Mouse (Mus musculus) cerebellum, adult 11 months (tissue): ENCODE measurements around the gene Snx30.

Experiments
- DNase-seq: peaks from one replicate; pipeline ENCODE4 v3.0.0; 2022

The Snx30 gene

DNA sequence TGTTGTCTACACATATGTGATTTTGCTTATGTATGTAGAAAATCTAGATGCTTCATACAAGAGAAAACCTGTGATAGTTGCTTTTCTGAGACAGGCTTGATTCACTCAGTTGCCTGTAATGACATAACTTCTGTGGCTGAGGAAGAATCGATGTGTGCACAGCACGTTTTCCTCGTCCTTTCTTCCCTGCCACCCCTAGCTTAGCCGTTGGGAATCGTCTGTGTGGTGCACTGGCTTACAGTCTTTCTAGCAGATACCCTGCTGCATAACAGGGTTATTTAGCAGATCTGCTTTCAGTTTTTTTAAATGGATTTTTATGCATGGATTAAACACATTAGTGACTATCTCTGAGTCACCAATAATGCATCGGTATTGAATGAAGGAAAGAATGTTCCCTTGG lies 70.9 kb downstream of the Snx30 start:
- no peak for DNase-seq

DNA sequence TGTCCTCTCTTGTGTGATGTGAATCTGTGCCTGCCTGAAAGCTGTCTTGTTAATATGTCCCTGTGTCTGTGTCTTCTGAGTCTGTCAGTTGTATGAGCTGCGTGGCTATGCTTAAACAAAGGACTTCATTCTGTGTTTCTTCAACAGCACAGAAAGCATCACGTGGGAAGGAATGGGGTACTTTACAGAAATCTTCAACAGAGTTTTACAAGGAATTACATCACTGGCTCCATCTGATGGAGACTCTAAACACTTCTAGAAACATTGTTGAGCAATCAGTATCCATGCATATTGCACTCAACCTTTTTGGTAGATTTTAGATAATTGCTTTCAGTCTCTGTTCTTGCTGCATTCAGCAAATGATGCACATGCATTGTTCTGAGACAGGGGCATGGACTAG lies 71.4 kb downstream of the Snx30 start:
- no peak for DNase-seq

DNA sequence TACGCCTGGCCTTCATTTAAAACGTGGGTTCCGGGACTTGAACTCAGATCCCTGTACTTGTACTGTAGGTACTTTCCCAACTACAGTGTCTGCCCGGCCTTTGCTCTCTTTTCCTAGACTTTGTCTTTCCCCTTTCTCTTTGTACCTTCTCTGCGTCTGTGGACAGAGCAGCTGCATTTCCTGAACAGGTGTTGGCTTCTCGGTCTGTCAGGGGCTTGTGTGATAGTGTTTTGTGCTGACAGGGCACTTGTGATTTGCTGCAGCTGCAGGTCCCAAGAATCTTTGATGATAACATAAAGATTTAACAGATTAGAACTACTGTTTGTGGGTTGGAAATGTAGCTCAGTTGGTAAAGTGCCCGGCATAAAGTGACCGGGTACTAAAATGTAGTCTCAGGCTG lies 73.0 kb downstream of the Snx30 start:
- DNase-seq: no peak

DNA sequence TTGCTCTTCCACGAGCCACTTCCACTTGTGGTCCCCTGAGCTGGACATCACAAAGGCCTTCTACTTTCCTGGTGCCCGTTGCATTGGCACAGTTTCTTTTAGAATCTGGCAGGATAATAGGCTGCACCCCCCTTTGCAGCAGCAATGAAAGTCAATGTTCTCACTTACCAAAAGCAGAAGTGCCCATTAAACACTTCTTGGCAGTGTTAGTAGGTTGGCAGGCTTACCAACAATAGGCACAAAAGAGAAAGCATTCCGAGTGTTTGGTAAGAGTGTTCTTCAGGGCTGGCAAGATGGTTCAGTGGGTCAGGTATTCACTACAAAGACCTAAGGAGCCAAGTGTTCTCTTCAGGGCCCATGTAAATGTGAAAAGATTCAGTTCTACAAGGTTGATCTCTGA lies 73.8 kb downstream of the Snx30 start:
- no peak for DNase-seq

DNA sequence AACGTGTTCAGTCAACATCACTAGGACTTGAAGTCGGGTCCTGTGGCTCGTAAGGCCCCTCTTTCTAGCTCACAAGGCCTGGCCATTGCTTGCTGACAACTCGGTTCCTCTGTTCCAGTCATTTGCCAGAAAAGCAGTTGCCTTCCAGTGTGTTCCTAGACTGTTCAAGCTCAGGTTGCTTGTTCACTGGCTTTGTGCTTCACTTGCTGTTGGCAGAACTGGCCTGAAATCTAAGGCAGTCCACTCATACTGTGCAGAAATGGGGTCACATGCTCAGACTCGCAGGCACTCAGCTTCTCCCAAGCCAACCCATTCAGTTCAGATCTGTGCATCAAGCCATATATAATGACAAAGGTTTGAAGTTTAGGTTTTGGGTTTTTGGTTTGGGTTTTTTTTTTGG lies 75.1 kb downstream of the Snx30 start:
- DNase-seq: no peak

DNA sequence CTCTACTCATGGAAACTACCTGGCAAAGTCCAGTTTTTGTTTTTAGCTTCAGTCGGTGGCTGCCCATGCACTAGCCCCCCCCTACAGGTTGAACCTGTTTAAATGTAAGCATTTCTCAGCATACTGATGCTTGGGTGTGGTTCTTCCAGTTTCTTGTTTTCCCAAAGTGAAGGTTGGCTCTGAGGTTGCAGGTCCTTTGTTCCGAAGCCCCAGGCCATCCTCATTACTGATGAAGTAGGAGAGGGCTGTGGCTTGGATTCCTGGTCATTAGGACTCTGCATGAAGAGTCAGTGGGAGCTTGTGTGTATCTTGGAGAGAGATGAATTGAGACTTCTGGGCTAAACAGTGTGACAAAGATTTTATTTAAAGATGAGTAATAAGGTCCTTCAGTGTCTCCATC lies 75.6 kb downstream of the Snx30 start:
- no peak for DNase-seq

DNA sequence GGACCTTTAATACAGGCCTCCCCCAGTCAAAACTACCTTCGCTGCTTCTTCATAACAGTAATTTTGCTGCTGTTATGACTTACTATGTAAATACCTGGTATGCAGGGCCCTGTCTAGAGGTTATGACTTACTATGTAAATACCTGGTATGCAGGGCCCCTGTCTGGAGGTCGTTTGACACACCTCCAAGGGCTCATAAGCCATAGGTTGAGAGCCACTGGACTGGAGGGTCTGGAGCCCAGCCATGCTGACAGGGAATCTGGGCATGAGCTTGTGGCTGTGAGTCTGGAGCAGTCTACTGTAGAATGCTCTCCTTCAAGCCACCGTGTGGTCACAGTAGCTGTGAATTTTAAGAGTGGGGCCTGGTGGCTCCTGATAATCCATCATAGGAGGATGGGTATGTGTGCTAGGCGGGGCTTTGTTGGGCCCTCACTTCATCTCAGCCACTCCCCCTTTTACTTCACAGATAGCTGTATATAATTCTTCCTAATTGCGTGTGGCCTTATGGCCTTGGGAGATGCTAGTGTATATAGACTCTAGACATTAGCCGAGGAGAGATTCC lies 78.6 kb downstream of the Snx30 start:
- no peak for DNase-seq

DNA sequence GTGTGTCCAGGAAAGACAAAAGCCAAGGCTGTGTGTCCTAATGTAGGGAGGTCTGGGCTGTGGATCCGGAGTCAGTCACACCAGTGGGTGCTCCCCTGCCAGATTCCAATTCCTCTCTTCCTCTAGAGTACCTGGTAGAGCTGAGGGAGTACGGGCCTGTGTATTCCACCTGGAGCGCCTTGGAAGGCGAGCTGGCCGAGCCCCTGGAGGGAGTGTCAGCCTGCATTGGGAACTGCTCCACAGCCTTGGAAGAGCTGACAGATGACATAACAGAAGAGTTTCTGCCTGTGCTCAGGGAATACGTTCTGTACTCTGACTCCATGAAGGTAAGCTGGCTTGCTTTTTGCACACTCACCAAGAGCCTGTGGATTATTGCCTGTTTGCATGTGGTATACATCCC lies 80.6 kb downstream of the Snx30 start:
- no peak for DNase-seq

DNA sequence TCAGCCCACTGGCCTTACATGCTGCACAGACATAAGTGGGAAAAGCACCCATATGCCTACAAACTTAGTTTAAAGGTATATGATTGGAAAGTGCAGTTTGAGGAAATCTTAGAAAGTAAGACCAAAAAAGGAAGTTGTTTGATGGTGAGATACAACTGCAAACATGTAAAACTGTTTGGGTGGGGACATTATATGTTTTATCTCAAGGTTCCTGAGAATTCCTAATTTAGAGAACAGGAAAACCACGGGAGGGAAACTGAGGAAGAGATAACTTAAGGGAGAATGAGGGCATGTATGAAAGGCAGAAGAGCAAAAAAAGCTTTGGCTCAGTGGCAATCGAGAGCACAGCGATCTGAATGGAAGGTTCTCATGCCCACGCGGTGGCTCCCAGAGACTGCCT lies 81.4 kb downstream of the Snx30 start:
- no peak for DNase-seq

DNA sequence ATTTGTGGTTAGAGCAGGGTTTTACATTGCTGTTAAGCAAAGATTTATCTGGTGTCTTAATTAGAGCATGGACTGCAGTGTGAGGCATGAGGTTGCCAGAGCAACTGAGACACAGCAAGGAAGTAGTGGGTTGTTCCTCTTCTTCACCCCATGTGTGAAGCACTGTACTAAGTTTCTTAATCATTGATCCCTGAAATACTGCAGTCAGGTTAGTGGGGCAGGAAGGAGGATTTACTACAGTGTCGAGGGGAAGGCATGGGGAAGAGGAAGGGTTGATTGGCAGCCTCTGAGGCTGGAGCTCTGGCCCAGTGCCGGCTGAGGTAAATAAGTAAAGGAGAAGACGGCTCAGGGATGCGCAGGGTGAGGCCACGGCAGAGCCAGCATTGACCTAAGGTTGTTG lies 82.4 kb downstream of the Snx30 start:
- DNase-seq: no peak

DNA sequence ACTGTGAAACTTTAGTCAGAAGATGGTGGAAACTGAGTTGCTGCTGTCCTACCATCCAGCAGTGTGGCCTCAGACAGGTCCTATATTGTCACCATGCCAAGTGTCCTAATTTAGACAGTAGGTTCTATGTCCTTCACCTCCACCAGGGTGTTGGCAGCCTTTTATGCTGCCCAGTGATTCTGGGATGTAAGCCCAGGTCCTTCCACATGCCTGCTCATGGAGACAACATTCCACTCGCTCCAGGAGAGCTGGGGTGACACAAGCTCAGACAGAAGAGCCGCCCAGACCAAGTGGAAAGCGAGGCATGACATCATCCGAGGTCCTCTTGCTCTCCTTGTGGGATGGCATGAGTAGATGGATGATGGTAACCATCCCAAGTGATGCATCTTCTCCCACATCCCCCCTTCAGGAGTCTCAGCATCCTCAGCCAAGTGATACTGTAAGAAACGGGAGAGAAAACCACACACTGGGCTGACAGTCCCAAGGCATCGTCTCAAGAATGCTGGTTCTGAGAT lies 84.5 kb downstream of the Snx30 start:
- DNase-seq: peak; percentile 73

DNA sequence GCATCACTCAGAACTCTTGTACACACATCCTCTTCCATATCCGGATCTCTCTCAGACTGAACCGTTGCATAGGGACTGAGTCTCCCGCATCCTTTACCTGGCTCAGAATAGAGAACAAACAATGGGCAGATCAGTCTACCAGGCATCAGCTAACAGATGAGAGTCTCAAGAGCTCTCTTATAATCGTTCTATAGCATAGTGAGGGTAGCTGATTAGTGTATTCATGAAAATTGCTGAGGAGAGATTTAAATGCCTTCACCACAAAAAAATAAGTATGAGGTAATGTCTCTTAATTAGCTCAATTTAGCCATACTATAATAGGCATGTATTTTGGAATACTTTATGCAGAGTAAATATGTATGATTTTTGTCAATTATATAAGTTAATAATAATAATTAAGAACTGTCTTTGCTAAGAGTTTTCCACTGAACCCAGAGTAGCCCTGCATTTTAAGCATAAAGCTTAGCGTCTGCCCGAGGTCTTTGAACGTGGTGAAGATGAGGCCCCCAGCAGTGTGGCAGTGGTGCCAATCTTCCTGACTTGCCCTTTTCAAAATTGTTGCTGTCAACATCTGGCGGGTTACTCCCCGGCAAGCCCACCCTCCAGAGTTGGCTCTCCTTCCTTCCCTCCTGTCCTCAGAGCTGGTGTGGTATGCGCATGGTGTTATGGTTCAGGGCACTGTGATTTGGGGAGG lies 86.2 kb downstream of the Snx30 start:
- no peak for DNase-seq

DNA sequence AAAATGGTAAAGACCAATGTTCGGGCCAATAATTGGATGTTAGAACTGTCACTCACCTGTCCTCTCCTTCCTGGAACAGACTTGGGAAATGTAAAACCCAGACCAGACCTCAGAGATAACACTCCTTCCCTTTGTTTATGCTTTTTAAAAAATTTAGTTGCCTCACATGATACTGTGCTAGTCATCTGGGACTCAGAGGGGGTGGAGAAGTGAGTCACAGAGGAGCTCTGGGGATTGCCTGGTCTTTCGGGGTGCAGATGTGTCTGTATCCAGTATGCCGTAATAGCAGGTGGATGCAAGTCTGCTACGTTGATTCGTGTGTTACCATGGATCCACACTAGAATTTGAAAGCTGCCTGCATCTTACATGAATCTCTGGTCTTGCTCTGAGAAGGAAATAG lies 87.1 kb downstream of the Snx30 start:
- DNase-seq: no peak

DNA sequence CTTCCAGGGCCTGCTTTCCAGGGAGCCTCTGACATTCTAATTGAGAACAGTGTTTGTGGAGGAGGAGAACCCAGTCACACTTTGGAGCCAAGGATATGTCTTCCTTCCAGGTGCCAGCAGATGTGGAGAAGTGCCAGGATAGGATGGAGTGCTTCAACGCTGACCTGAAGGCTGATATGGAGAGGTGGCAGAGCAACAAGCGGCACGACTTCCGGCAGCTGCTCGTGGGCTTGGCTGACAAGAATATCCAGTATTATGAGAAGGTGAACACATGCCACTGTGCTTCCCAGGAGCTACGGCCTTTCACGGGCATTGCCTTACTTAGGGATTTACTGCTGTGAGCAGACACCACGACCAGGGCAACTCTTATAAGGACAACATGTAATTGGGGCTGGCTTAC lies 88.8 kb downstream of the Snx30 start:
- DNase-seq: no peak

DNA sequence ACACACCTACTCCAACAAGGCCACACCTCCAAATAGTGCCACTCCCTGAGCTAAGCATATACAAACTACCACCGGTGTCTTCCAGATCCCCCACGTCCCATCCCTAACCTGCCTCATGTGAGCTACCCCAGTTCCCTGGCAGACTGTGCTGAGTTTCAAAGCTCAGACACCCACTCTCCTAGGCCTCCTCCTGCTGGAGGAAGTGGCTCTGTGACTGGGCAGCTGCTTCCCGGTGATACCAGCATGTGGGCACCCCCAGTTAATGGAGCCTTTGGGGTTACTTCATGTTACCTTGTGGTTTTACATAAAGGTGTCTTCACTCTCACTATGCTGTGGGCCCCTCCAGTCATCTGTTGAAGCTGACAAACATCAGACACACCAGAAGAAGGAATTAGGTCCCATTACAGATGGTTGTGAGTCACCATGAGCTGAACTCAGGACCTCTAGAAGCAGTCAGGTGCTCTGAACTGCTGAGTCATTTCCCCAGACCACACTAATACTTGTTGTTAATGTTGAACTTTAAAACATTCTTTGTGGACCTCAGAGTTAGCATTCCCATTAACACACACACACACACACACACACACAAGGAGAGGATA lies 89.4 kb downstream of the Snx30 start:
- DNase-seq: no peak

DNA sequence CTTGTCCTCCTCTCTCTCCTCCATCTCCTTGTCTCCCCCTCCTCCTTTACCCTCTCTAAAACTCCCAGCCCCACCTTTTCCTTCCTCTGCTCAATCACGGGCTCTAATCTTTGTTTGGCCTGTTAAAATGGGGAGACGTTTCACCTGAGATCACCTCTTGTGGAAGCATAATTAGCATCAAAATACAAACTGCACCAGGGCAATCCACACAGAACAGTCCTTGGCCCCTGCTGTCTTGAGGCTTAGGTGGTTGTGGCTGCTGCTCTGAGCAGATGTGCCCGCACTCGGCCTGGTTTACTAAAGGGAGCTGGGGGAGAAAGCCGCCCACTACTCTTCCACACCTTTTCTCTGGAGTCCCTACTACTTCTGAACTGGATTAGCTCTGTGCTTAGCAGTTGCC lies 90.4 kb downstream of the Snx30 start:
- no peak for DNase-seq

DNA sequence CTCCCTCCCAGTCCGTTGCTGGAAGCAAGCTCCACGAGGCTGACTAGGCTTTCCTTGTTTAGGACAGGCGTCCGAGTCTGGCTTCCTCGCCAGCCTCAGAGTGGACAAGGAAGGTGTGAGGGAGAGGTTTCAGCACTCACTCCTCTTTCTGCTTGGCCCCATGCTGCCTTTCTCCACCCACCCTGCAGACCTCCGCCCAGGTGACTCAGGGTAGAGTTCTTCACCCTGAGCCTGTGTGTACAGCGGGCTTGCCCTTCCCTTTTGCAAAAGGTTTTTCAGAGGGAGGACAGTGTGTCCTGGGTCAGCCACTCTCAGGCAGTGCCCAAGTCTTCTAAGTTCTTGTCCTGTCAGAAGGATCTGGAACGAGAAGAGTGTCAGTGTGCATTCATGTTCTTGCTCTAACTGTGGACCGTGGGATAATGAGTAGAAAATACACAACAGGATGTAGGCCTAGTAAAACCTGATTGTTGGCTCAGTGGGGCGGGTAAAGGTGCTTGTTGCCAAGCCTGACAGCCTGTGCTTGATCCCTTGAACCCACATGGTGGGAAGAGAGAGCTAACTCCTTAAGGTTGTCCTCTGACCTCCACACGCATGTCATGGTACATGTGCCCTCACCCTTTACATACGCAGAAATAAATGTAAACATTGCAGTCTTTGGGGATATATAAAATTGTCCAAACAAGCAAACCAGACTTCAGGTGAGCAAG lies 92.3 kb downstream of the Snx30 start:
- no peak for DNase-seq

DNA sequence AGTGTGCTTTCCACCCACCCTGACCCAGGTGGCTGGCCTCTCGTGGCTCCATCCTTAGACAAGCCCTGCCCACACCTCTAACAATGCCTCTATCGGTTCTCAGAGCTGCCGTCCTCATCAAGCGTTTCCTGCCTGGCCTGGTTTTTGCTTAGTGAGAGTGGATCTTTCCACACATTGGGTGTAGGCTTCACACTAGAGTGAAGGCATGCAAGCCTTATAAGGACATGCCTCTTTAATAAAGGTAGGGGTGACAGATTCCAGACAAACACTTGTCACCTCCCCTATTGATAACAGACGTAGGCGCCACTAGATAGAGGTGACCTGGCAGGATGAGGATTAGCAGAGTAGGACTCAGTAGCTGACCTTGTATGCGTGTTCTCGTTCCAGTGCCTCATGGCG lies 92.9 kb downstream of the Snx30 start:
- DNase-seq: no peak

DNA sequence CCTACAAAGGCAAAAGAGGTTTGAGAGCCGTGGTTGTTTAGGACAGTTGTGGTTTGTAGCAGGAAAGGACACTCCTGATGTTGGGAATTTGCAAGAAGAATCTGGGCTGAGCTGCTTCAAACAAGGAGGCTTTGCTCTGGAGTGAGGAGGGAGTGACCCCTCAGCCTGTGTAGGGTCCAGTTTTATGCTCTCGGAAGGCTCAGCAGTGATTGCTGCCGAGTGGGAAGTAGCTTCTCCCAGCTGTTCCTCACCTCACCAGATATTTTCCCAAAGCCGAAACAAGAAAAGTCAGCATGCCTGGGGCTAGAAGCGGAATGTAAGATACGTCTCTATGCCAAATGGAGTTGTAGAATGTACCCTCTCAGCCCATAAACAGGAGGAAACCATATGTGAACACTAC lies 96.2 kb downstream of the Snx30 start:
- no peak for DNase-seq

DNA sequence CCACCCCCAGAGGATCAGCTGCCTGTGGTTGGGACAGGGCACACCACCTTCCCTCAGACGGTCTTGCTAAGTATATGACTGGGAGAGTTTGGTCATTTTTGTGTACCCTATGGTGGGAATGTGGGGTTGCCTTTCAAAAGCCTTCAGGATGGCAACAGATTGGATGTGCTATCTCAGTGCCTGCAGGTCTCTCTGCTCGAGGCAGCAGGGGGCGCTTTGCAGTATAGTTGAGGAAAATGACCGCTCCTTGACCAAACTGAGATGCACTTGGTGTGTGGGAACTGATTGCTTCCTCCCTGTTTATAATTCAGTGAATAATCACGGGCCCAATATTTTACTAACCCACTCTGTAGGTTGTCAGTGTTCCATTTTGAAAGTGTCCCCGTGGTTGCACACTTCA lies 96.9 kb downstream of the Snx30 start:
- no peak for DNase-seq

DNA sequence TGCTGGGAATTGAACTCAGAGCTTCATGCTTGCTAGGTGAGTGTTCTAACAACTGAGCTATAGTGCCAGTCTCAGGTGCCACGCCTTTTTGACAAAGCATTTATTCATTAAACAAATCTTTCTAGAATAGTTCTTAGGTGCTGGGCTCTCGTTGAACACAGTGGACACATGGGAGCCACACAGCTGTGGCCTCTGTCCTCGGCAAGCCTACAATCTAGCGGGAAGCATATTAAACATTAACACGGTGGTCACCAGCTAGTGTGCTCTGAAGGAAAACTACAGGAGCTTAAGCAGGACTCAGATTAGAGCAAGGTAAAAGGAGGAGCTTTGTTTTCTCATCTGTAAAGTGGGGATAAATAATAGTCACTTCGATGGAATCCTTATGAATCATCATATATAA lies 101.5 kb downstream of the Snx30 start:
- no peak for DNase-seq

DNA sequence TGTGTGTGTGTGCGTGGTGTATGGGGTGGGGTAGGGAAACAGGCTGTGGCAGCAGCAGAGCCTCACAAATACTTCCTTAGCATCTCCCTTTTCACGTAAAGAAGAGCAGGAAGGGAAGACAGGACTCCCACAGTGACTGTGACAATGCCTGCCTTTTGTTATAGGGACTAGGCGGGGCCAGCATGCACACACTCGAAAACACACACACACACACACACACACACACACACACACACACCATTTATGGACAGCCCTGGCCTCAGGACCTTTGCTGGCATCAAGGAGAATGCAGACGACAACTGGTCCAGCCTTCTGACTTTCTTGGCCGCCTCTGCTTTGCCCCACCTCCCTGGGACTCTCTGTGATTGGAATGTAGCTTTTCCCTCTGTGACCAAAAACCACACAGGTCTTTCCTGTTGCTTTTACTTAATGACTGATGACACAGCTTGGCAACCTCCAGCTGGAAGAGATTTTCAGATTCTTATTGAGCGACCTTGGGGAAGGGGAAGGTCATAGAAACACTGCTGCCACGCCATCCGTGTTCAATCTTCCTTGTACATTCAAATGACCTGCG lies 102.1 kb downstream of the Snx30 start:
- no peak for DNase-seq

DNA sequence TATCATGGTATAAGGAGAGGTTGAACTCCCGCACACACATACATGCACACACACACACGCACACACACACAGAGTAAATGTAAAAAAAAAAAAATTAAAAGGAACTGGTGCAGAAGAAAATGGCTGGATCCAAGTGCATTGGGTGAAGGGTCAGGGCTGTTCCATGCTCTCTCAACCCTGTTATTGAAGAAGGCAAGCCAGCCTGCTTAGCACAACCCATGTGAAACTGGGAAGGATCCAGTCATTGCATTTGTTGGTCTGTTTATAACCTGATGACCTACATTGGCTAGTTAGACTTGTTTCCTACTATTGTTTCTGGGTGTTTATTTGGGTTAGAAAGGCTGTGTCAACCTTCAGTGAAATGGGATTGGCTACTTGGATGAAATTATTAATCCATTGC lies 103.1 kb downstream of the Snx30 start:
- no peak for DNase-seq
